Mouse (Mus musculus): ENCODE data around the gene Sesn1. TPM values are rescaled to one million over a fixed set of nuclear protein-coding genes. Genes with fewer than 3 reads are reported as not detected.

Sesn1 gene
- 26.3 and 28.6 TPM in 2 replicates for polyA plus RNA-seq (2011; ENCODE audit: insufficient read depth, insufficient read length, low replicate concordance, missing spikeins)

- Histone ChIP-seq H3K4me3 (replicated peaks; ENCODE audit: control insufficient read depth, low read depth, low read length) (peak within 1 kb of the TSS; percentile 89), H3K4me1 (ENCODE audit: control insufficient read depth, insufficient read depth, low read length) (peaks cover 4% of the 10 kb centered on the region), H3K27ac (ENCODE audit: control insufficient read depth, insufficient read depth, low read depth, low read length, poor library complexity) (peak within 1 kb of the TSS; percentile 89)
- under 1% methylated on average over 69 of the region's 69 CpGs for WGBS
- TF ChIP-seq CTCF (IDR thresholded peaks at IDR 0.05; ENCODE audit: control insufficient read depth, insufficient read depth, low read length) (no peak), POLR2A (IDR thresholded peaks at IDR 0.05; ENCODE audit: borderline replicate concordance, control insufficient read depth, low read depth, low read length) (peak; percentile 65; the same call in 1 of the 2 replicates)
Measured at GRCm38 (mm10) chr10:41809771-41810563, at the start of gene Sesn1, which contains the start of gene Cep57l1. TSS of gene Sesn1 (plus strand) at chr10:41809935. TSS of gene Cep57l1 (minus strand) at chr10:41809871.

- no peak for TF ChIP-seq POLR2A (IDR thresholded peaks at IDR 0.05; ENCODE audit: borderline replicate concordance, control insufficient read depth, low read depth, low read length)
- TF ChIP-seq CTCF (IDR thresholded peaks at IDR 0.05; ENCODE audit: control insufficient read depth, insufficient read depth, low read length) = no peak
- Histone ChIP-seq H3K4me3 (replicated peaks; ENCODE audit: control insufficient read depth, low read depth, low read length) (no peak overlapping the region), H3K27ac (ENCODE audit: control insufficient read depth, insufficient read depth, low read depth, low read length, poor library complexity) (no peak overlapping the region), H3K4me1 (ENCODE audit: control insufficient read depth, insufficient read depth, low read length) (no peaks in the 10 kb centered on the region)
- WGBS = 80% methylated on average over 3 of the region's 3 CpGs
Measured at GRCm38 (mm10) chr10:41760866-41761265, 48.9 kb upstream of the Sesn1 start.

GRCm38 (mm10) chr10:41763741-41764385, 45.9 kb upstream of the Sesn1 start:
- TF ChIP-seq POLR2A (IDR thresholded peaks at IDR 0.05; ENCODE audit: borderline replicate concordance, control insufficient read depth, low read depth, low read length) (no peak), CTCF (IDR thresholded peaks at IDR 0.05; ENCODE audit: control insufficient read depth, insufficient read depth, low read length) (no peak)
- 83% methylated on average over 3 of the region's 3 CpGs for WGBS

GRCm38 (mm10) chr10:41765586-41765985, 44.1 kb upstream of the Sesn1 start:
- no peak overlapping the region for H3K27ac ChIP-seq (ENCODE audit: control insufficient read depth, insufficient read depth, low read depth, low read length, poor library complexity)
- H3K4me1 ChIP-seq (ENCODE audit: control insufficient read depth, insufficient read depth, low read length) = no peaks in the 10 kb centered on the region
- TF ChIP-seq CTCF (IDR thresholded peaks at IDR 0.05; ENCODE audit: control insufficient read depth, insufficient read depth, low read length) (no peak), POLR2A (IDR thresholded peaks at IDR 0.05; ENCODE audit: borderline replicate concordance, control insufficient read depth, low read depth, low read length) (no peak)
- H3K4me3 ChIP-seq (replicated peaks; ENCODE audit: control insufficient read depth, low read depth, low read length) = no peak overlapping the region
- 90% methylated on average over 4 of the region's 4 CpGs for WGBS

More at GRCm38 (mm10) chr10:41763741-41764385, 45.9 kb upstream of the Sesn1 start:
- H3K4me1 ChIP-seq (ENCODE audit: control insufficient read depth, insufficient read depth, low read length) = no peaks in the 10 kb centered on the region
- no peak overlapping the region for H3K27ac ChIP-seq (ENCODE audit: control insufficient read depth, insufficient read depth, low read depth, low read length, poor library complexity)
- no peak overlapping the region for H3K4me3 ChIP-seq (replicated peaks; ENCODE audit: control insufficient read depth, low read depth, low read length)

GRCm38 (mm10) chr10:41766280-41766679, 43.5 kb upstream of the Sesn1 start:
- H3K4me3 ChIP-seq (replicated peaks; ENCODE audit: control insufficient read depth, low read depth, low read length) = no peak overlapping the region
- TF ChIP-seq POLR2A (IDR thresholded peaks at IDR 0.05; ENCODE audit: borderline replicate concordance, control insufficient read depth, low read depth, low read length) (no peak), CTCF (IDR thresholded peaks at IDR 0.05; ENCODE audit: control insufficient read depth, insufficient read depth, low read length) (no peak)
- 90% methylated on average over 4 of the region's 4 CpGs for WGBS
- no peaks in the 10 kb centered on the region for H3K4me1 ChIP-seq (ENCODE audit: control insufficient read depth, insufficient read depth, low read length)
- H3K27ac ChIP-seq (ENCODE audit: control insufficient read depth, insufficient read depth, low read depth, low read length, poor library complexity) = no peak overlapping the region

- Histone ChIP-seq H3K4me1 (ENCODE audit: control insufficient read depth, insufficient read depth, low read length) (no peaks in the 10 kb centered on the region), H3K27ac (ENCODE audit: control insufficient read depth, insufficient read depth, low read depth, low read length, poor library complexity) (no peak overlapping the region), H3K4me3 (replicated peaks; ENCODE audit: control insufficient read depth, low read depth, low read length) (no peak overlapping the region)
- WGBS = 71% methylated on average over 6 of the region's 6 CpGs
- TF ChIP-seq CTCF (IDR thresholded peaks at IDR 0.05; ENCODE audit: control insufficient read depth, insufficient read depth, low read length) = no peak
- no peak for TF ChIP-seq POLR2A (IDR thresholded peaks at IDR 0.05; ENCODE audit: borderline replicate concordance, control insufficient read depth, low read depth, low read length)
Measured at GRCm38 (mm10) chr10:41767254-41767653, 42.5 kb upstream of the Sesn1 start.

GRCm38 (mm10) chr10:41792375-41792774, 17.4 kb upstream of the Sesn1 start:
- no peak overlapping the region for H3K27ac ChIP-seq (ENCODE audit: control insufficient read depth, insufficient read depth, low read depth, low read length, poor library complexity)
- no peak overlapping the region for H3K4me3 ChIP-seq (replicated peaks; ENCODE audit: control insufficient read depth, low read depth, low read length)
- no peaks in the 10 kb centered on the region; the same call in 1 of the 2 replicates for H3K4me1 ChIP-seq (ENCODE audit: control insufficient read depth, insufficient read depth, low read length)
- TF ChIP-seq POLR2A (IDR thresholded peaks at IDR 0.05; ENCODE audit: borderline replicate concordance, control insufficient read depth, low read depth, low read length) (no peak), CTCF (IDR thresholded peaks at IDR 0.05; ENCODE audit: control insufficient read depth, insufficient read depth, low read length) (no peak)
- 90% methylated on average over 6 of the region's 6 CpGs for WGBS

GRCm38 (mm10) chr10:41797253-41797652, 12.5 kb upstream of the Sesn1 start:
- no peaks in the 10 kb centered on the region; the same call in 1 of the 2 replicates for H3K4me1 ChIP-seq (ENCODE audit: control insufficient read depth, insufficient read depth, low read length)
- WGBS = 93% methylated on average over 8 of the region's 8 CpGs
- H3K27ac ChIP-seq (ENCODE audit: control insufficient read depth, insufficient read depth, low read depth, low read length, poor library complexity) = no peak overlapping the region
- no peak overlapping the region for H3K4me3 ChIP-seq (replicated peaks; ENCODE audit: control insufficient read depth, low read depth, low read length)
- TF ChIP-seq POLR2A (IDR thresholded peaks at IDR 0.05; ENCODE audit: borderline replicate concordance, control insufficient read depth, low read depth, low read length) (no peak), CTCF (IDR thresholded peaks at IDR 0.05; ENCODE audit: control insufficient read depth, insufficient read depth, low read length) (no peak)
